Mouse (Mus musculus) skeletal muscle tissue, adult 2 months (tissue): ENCODE measurements around the gene Atp6v0e.

ENCODE experiments used
- DNase-seq: peaks from one replicate; pipeline ENCODE4 v3.0.0-alpha.2; 2012; ENCODE audit warnings: low read depth, low spot score

Gene Atp6v0e

GRCm38 (mm10) chr17:26639791-26640190 lies 23.2 kb upstream of the Atp6v0e start:
- no peak for DNase-seq

GRCm38 (mm10) chr17:26640286-26640740 lies 22.7 kb upstream of the Atp6v0e start:
- DNase-seq: no peak

- no peak for DNase-seq
Measured at GRCm38 (mm10) chr17:26643456-26643855, 19.6 kb upstream of the Atp6v0e start.

- no peak for DNase-seq
Measured at GRCm38 (mm10) chr17:26643993-26644392, 19.0 kb upstream of the Atp6v0e start.

GRCm38 (mm10) chr17:26644509-26645410 lies 18.3 kb upstream of the Atp6v0e start:
- DNase-seq: no peak

GRCm38 (mm10) chr17:26645411-26645854 lies 17.6 kb upstream of the Atp6v0e start:
- no peak for DNase-seq

GRCm38 (mm10) chr17:26647283-26647682 lies 15.7 kb upstream of the Atp6v0e start:
- DNase-seq: no peak

- no peak for DNase-seq
Measured at GRCm38 (mm10) chr17:26649565-26649964, 13.5 kb upstream of the Atp6v0e start.

GRCm38 (mm10) chr17:26650451-26651363 lies 12.3 kb upstream of the Atp6v0e start:
- no peak for DNase-seq

GRCm38 (mm10) chr17:26658854-26659572 lies 4.0 kb upstream of the Atp6v0e start:
- DNase-seq: no peak

- DNase-seq: no peak
Measured at GRCm38 (mm10) chr17:26659573-26659915, 3.5 kb upstream of the Atp6v0e start.

- no peak for DNase-seq
Measured at GRCm38 (mm10) chr17:26660192-26660912, 2.7 kb upstream of the Atp6v0e start.

GRCm38 (mm10) chr17:26662204-26662603 lies 827 bp upstream of the Atp6v0e start:
- DNase-seq: no peak

GRCm38 (mm10) chr17:26665600-26665999 lies 2.6 kb downstream of the Atp6v0e start:
- no peak for DNase-seq

- no peak for DNase-seq
Measured at GRCm38 (mm10) chr17:26671268-26671667, 8.2 kb downstream of the Atp6v0e start.

- DNase-seq: no peak
Measured at GRCm38 (mm10) chr17:26675845-26676244, 12.8 kb downstream of the Atp6v0e start.

GRCm38 (mm10) chr17:26676252-26676615 lies 13.2 kb downstream of the Atp6v0e start:
- peak; percentile 81 for DNase-seq

- DNase-seq: peak; percentile 65
Measured at GRCm38 (mm10) chr17:26676616-26677376, 13.8 kb downstream of the Atp6v0e start.

GRCm38 (mm10) chr17:26677711-26678637 lies 14.9 kb downstream of the Atp6v0e start:
- DNase-seq: no peak
